Mouse (Mus musculus) limb, embryonic 11.5 days (tissue): ENCODE data around the gene Pde4d. TPM values are rescaled to one million over a fixed set of nuclear protein-coding genes. Genes with fewer than 3 reads are reported as not detected.
A peak's percentile ranks its signal among the peaks of the same experiment; 100 is the strongest.

Experiments
- ATAC-seq: fragments of 200-750 bp; cut with Nextera tagmentation; 2 replicates; pipeline ENCODE4 v1.8.0; 2017; ENCODE audit warnings: low read depth; ENCODE audit not compliant: insufficient number of reproducible peaks, low FRiP score, low TSS enrichment
- DNase-seq: peaks from one replicate; pipeline ENCODE4 v3.0.0-alpha.2; 2015; ENCODE audit warnings: low spot score
- H3K27ac ChIP-seq: fragments of 300-500 bp; sonication (generic); replicated peaks from 2 replicates; pipeline ENCODE4 v1.5.1; 2014; ENCODE audit warnings: low read depth, mild to moderate bottlenecking, low read length
- H3K27me3 ChIP-seq: fragments of 300-500 bp; sonication (generic); 2 replicates; pipeline ENCODE4 v1.6.1; 2014; ENCODE audit warnings: mild to moderate bottlenecking, low read length, mixed read lengths; ENCODE audit not compliant: control insufficient read depth, insufficient read depth
- H3K36me3 ChIP-seq: fragments of 300-500 bp; sonication (generic); 2 replicates; pipeline ENCODE4 v1.6.1; 2014; ENCODE audit warnings: mild to moderate bottlenecking, low read length, moderate library complexity, mixed read lengths; ENCODE audit not compliant: control insufficient read depth, insufficient read depth
- H3K4me1 ChIP-seq: fragments of 300-500 bp; sonication (generic); 2 replicates; pipeline ENCODE4 v1.6.1; 2014; ENCODE audit warnings: low read length, mixed read lengths; ENCODE audit not compliant: control insufficient read depth, insufficient read depth
- H3K4me2 ChIP-seq: fragments of 300-500 bp; sonication (generic); 2 replicates; pipeline ENCODE4 v1.6.1; 2014; ENCODE audit warnings: low read depth, mild to moderate bottlenecking, moderate library complexity; ENCODE audit not compliant: severe bottlenecking
- H3K4me3 ChIP-seq: fragments of 300-500 bp; sonication (generic); 2 replicates; pipeline ENCODE4 v1.5.1; 2014; ENCODE audit warnings: low read depth, low read length
- H3K9ac ChIP-seq: fragments of 300-500 bp; sonication (generic); 2 replicates; pipeline ENCODE4 v1.6.1; 2014; ENCODE audit warnings: mild to moderate bottlenecking, low read length
- H3K9me3 ChIP-seq: fragments of 300-500 bp; sonication (generic); 2 replicates; pipeline ENCODE4 v1.6.1; 2016; ENCODE audit warnings: low read length; ENCODE audit not compliant: control insufficient read depth
- WGBS: fragments of 180-500 bp; shearing (Covaris S2); extraction: QIAGEN DNeasy Blood & Tissue Kit; methylation state at CpG from one replicate; pipeline ENCODE4 v1.1.7; 2014; 5-methylcytosine and 5-hydroxymethylcytosine counted together
- polyA plus RNA-seq: library from polyadenylated mRNA; unstranded; fragments of >200 nt; fragmentation: Nextera tagmentation; extraction: Ambion mirVana; gene quantifications from 2 replicates; pipeline ENCODE4 v1.2.1, GENCODE M21; 2014

Pde4d gene
- polyA plus RNA-seq, 1 experiment from 2014 or later: 13.3 TPM

GRCm38 (mm10) chr13:109914846-109915245 lies 1465.1 kb downstream of the Pde4d start:
- 10% methylated on average over 5 of the region's 5 CpGs for WGBS
- Histone ChIP-seq H3K27me3 (no peaks in the 10 kb centered on the region), H3K9me3 (no peaks in the 10 kb centered on the region), H3K27ac (no peak overlapping the region), H3K9ac (no peak overlapping the region), H3K4me2 (no peak overlapping the region), H3K36me3 (no peaks in the 10 kb centered on the region), H3K4me1 (peaks cover 21% of the 10 kb centered on the region), H3K4me3 (no peak overlapping the region)
- no peak for DNase-seq
- peak; percentile 45; the same call in 1 of the 2 replicates for ATAC-seq

GRCm38 (mm10) chr13:109915501-109915900 lies 1465.8 kb downstream of the Pde4d start:
- ATAC-seq (no peak), DNase-seq (no peak)
- Histone ChIP-seq H3K4me2 (no peak overlapping the region), H3K4me1 (peaks cover 21% of the 10 kb centered on the region), H3K27me3 (no peaks in the 10 kb centered on the region), H3K4me3 (no peak overlapping the region), H3K9ac (no peak overlapping the region), H3K36me3 (no peaks in the 10 kb centered on the region), H3K9me3 (no peaks in the 10 kb centered on the region), H3K27ac (no peak overlapping the region)
- WGBS: 6% methylated on average over 7 of the region's 7 CpGs

GRCm38 (mm10) chr13:109915964-109916363 lies 1466.2 kb downstream of the Pde4d start:
- Histone ChIP-seq H3K9me3 (no peaks in the 10 kb centered on the region), H3K36me3 (no peaks in the 10 kb centered on the region), H3K27me3 (no peaks in the 10 kb centered on the region), H3K4me1 (peaks cover 21% of the 10 kb centered on the region), H3K27ac (no peak overlapping the region), H3K4me2 (no peak overlapping the region), H3K9ac (no peak overlapping the region), H3K4me3 (no peak overlapping the region)
- WGBS: 68% methylated on average over 5 of the region's 5 CpGs
- DNase-seq: no peak
- no peak for ATAC-seq

GRCm38 (mm10) chr13:109917551-109917950 lies 1467.8 kb downstream of the Pde4d start:
- no peak overlapping the region for H3K9ac ChIP-seq
- WGBS: 91% methylated on average over 10 of the region's 10 CpGs
- no peak overlapping the region for H3K4me2 ChIP-seq
- no peak for DNase-seq
- H3K36me3 ChIP-seq: no peaks in the 10 kb centered on the region
- H3K27ac ChIP-seq: no peak overlapping the region
- ATAC-seq: no peak
- H3K9me3 ChIP-seq: no peaks in the 10 kb centered on the region
- no peaks in the 10 kb centered on the region for H3K27me3 ChIP-seq
- H3K4me3 ChIP-seq: no peak overlapping the region
- H3K4me1 ChIP-seq: peaks cover 10% of the 10 kb centered on the region

- no peaks in the 10 kb centered on the region for H3K9me3 ChIP-seq
- H3K4me1 ChIP-seq: peaks cover 8% of the 10 kb centered on the region
- no peak overlapping the region for H3K27ac ChIP-seq
- ATAC-seq: no peak
- no peak for DNase-seq
- no peak overlapping the region for H3K4me3 ChIP-seq
- no peaks in the 10 kb centered on the region for H3K27me3 ChIP-seq
- H3K36me3 ChIP-seq: no peaks in the 10 kb centered on the region
- no peak overlapping the region for H3K4me2 ChIP-seq
- 67% methylated on average over 8 of the region's 8 CpGs for WGBS
- no peak overlapping the region for H3K9ac ChIP-seq
Observed at GRCm38 (mm10) chr13:109918631-109919030, 1468.9 kb downstream of the Pde4d start.

- Histone ChIP-seq H3K4me3 (no peak overlapping the region), H3K27me3 (no peaks in the 10 kb centered on the region), H3K9ac (no peak overlapping the region), H3K36me3 (no peaks in the 10 kb centered on the region), H3K4me2 (no peak overlapping the region), H3K9me3 (no peaks in the 10 kb centered on the region), H3K27ac (no peak overlapping the region), H3K4me1 (peaks cover 5% of the 10 kb centered on the region)
- DNase-seq: no peak
- 83% methylated on average over 6 of the region's 6 CpGs for WGBS
- no peak for ATAC-seq
Observed at GRCm38 (mm10) chr13:109920256-109920655, 1470.5 kb downstream of the Pde4d start.

GRCm38 (mm10) chr13:109921336-109922038 lies 1471.7 kb downstream of the Pde4d start:
- Histone ChIP-seq H3K9ac (no peak overlapping the region), H3K4me2 (no peak overlapping the region), H3K27me3 (no peaks in the 10 kb centered on the region), H3K27ac (no peak overlapping the region), H3K4me1 (peaks cover 1% of the 10 kb centered on the region; the same call in 1 of the 2 replicates), H3K4me3 (no peak overlapping the region), H3K36me3 (no peaks in the 10 kb centered on the region), H3K9me3 (no peaks in the 10 kb centered on the region)
- WGBS: 88% methylated on average over 17 of the region's 17 CpGs
- no peak for ATAC-seq
- no peak for DNase-seq

GRCm38 (mm10) chr13:109922228-109922627 lies 1472.5 kb downstream of the Pde4d start:
- H3K27ac ChIP-seq: no peak overlapping the region
- H3K27me3 ChIP-seq: no peaks in the 10 kb centered on the region
- no peak overlapping the region for H3K4me2 ChIP-seq
- ATAC-seq (no peak), DNase-seq (peak; percentile 52)
- no peak overlapping the region for H3K4me3 ChIP-seq
- H3K9me3 ChIP-seq: no peaks in the 10 kb centered on the region
- no peaks in the 10 kb centered on the region for H3K36me3 ChIP-seq
- WGBS: 5% methylated on average over 4 of the region's 4 CpGs
- H3K4me1 ChIP-seq: peaks cover 2% of the 10 kb centered on the region; the same call in 1 of the 2 replicates
- no peak overlapping the region for H3K9ac ChIP-seq

- WGBS: 75% methylated on average over 12 of the region's 12 CpGs
- Histone ChIP-seq H3K27me3 (no peaks in the 10 kb centered on the region), H3K9ac (no peak overlapping the region), H3K4me2 (no peak overlapping the region), H3K36me3 (no peaks in the 10 kb centered on the region), H3K27ac (no peak overlapping the region), H3K4me1 (peaks cover 2% of the 10 kb centered on the region; the same call in 1 of the 2 replicates), H3K9me3 (no peaks in the 10 kb centered on the region), H3K4me3 (no peak overlapping the region)
- DNase-seq: no peak
- 0 out of 2 replicates have a peak, but pooled peaks have one; percentile 37 for ATAC-seq
Observed at GRCm38 (mm10) chr13:109922782-109923181, 1473.0 kb downstream of the Pde4d start.
